Mouse (Mus musculus) left cerebral cortex, postnatal 25 days (tissue): ENCODE results near the gene Herpud2. TPM values are rescaled to one million over a fixed set of nuclear protein-coding genes. Genes with fewer than 3 reads are reported as not detected.

Experiments used
- total RNA-seq, 2 experiments: library from RNA; stranded (reverse); gene quantifications; 2 replicates each; pipeline ENCODE4 v1.2.3; 2021

The Herpud2 gene
- total RNA-seq, 2 experiments from 2014 or later, result 51.9 to 52.2 TPM

Other genes starting within 250 kb of the Herpud2 start
- not detected for gene Gm10181, start 62.4 kb downstream of the Herpud2 start, total RNA-seq
- 100 to 1,000 TPM; 372 to 405 TPM for gene Sept7, start 100.6 kb upstream of the Herpud2 start, total RNA-seq